Mouse (Mus musculus): Measurements from ENCODE around the gene Ahr. TPM values are rescaled to one million over a fixed set of nuclear protein-coding genes. Genes with fewer than 3 reads are reported as not detected.

The Ahr gene
- polyA plus RNA-seq, 1 experiment: 2.4 TPM

DNA sequence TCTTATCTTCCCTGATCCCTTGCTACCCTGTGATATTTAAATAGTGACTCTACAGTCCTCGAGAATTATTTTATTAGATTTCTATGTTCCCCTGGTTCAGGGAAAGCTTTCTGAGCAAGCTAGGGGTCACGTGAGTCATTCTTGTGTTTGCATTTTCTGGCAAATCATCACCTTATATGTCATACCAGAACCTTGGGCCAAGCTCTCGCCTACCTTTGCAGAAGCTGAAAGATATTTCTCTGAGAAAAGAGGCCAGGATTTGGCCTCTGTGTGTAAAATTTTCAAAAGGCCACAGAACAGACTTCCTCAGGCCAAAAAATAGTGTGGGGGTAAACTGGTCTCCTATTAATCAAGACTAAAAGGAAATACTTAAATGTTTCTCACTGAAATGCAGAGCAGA lies 19.2 kb downstream of the Ahr start:
- H3K4me3 ChIP-seq: no peak overlapping the region
- no peak overlapping the region for H3ac ChIP-seq (ENCODE audit: control insufficient read depth, insufficient read length)
- TF ChIP-seq TCF12 (IDR thresholded peaks at IDR 0.05; ENCODE audit: insufficient read depth, poor library complexity, severe bottlenecking): no peak
- no peak overlapping the region for H3K4me2 ChIP-seq (ENCODE audit: low read depth)
- H3K27me3 ChIP-seq (ENCODE audit: control insufficient read depth, insufficient read depth, insufficient read length): no peaks in the 10 kb centered on the region
- peaks cover 4% of the 10 kb centered on the region for H3K79me2 ChIP-seq (ENCODE audit: control insufficient read depth, insufficient read depth)
- peaks cover 29% of the 10 kb centered on the region for H3K36me3 ChIP-seq (ENCODE audit: control insufficient read depth, insufficient read depth)

DNA sequence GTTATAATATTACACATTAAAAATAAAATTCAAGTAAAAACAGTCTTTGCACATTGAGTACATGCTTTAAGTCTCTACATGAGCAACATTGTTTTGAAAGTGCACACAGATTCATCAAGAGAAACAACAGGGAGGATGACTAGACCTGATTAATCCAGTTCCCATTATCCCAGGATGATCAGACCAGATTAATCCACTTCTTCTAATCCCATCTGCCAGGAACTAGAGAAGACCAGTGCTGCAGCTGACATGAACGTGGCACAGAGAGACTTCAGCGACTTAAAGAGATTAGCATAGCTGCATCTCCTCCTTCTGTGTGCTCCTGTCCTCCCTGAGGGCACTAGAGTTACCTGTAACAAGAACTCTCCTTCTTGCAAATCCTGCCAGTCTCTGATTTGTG lies 20.2 kb downstream of the Ahr start:
- Histone ChIP-seq H3ac (ENCODE audit: control insufficient read depth, insufficient read length) (no peak overlapping the region), H3K36me3 (ENCODE audit: control insufficient read depth, insufficient read depth) (peaks cover 29% of the 10 kb centered on the region), H3K4me3 (no peak overlapping the region), H3K4me2 (ENCODE audit: low read depth) (no peak overlapping the region), H3K79me2 (ENCODE audit: control insufficient read depth, insufficient read depth) (peaks cover 4% of the 10 kb centered on the region), H3K27me3 (ENCODE audit: control insufficient read depth, insufficient read depth, insufficient read length) (no peaks in the 10 kb centered on the region)
- TF ChIP-seq MYOD1 (IDR thresholded peaks at IDR 0.05; ENCODE audit: control insufficient read depth in 1 of 3, insufficient read length in 2 of 3, low read depth in 2 of 3) (no peak), CEBPB (IDR thresholded peaks at IDR 0.05; ENCODE audit: insufficient read depth, poor library complexity, severe bottlenecking) (no peak), REST (IDR thresholded peaks at IDR 0.05; ENCODE audit: insufficient read depth, insufficient read length) (no peak), POLR2AphosphoS2 (IDR thresholded peaks at IDR 0.05; ENCODE audit: insufficient read length, low read depth) (no peak), TCF12 (IDR thresholded peaks at IDR 0.05; ENCODE audit: insufficient read depth, poor library complexity, severe bottlenecking) (no peak), MAX (IDR thresholded peaks at IDR 0.05; ENCODE audit: low read depth) (no peak), SRF (IDR thresholded peaks at IDR 0.05; ENCODE audit: control insufficient read depth, insufficient read length, low read depth) (no peak), TCF3 (IDR thresholded peaks at IDR 0.05; ENCODE audit: insufficient read length, low read depth) (no peak)

GRCm38 (mm10) chr12:35510711-35511110 lies 24.1 kb downstream of the Ahr start:
- Histone ChIP-seq H3K4me2 (ENCODE audit: low read depth) (no peak overlapping the region), H3K27me3 (ENCODE audit: control insufficient read depth, insufficient read depth, insufficient read length) (no peaks in the 10 kb centered on the region), H3K36me3 (ENCODE audit: control insufficient read depth, insufficient read depth) (peaks cover 34% of the 10 kb centered on the region), H3K79me2 (ENCODE audit: control insufficient read depth, insufficient read depth) (no peaks in the 10 kb centered on the region), H3K4me3 (no peak overlapping the region), H3ac (ENCODE audit: control insufficient read depth, insufficient read length) (no peak overlapping the region)
- TF ChIP-seq MYOD1 (IDR thresholded peaks at IDR 0.05; ENCODE audit: control insufficient read depth in 1 of 3, insufficient read length in 2 of 3, low read depth in 2 of 3) (peak in 2 of 3 experiments; percentile 55 to 57), MAX (IDR thresholded peaks at IDR 0.05; ENCODE audit: low read depth) (no peak), TCF12 (IDR thresholded peaks at IDR 0.05; ENCODE audit: insufficient read depth, poor library complexity, severe bottlenecking) (peak; percentile 21), USF1 (IDR thresholded peaks at IDR 0.05; ENCODE audit: low read depth) (no peak), CEBPB (IDR thresholded peaks at IDR 0.05; ENCODE audit: insufficient read depth, poor library complexity, severe bottlenecking) (no peak), SRF (IDR thresholded peaks at IDR 0.05; ENCODE audit: control insufficient read depth, insufficient read length, low read depth) (no peak), MYOG (IDR thresholded peaks at IDR 0.05; ENCODE audit: control insufficient read depth in 1 of 3, insufficient read depth in 1 of 3, insufficient read length in 2 of 3, low read depth in 2 of 3) (peak in 2 of 3 experiments; percentile 32 to 56), TCF3 (IDR thresholded peaks at IDR 0.05; ENCODE audit: insufficient read length, low read depth) (no peak), POLR2AphosphoS2 (IDR thresholded peaks at IDR 0.05; ENCODE audit: insufficient read length, low read depth) (no peak), REST (IDR thresholded peaks at IDR 0.05; ENCODE audit: insufficient read depth, insufficient read length) (no peak), E2F4 (IDR thresholded peaks at IDR 0.05; ENCODE audit: insufficient read depth) (no peak), POLR2A (IDR thresholded peaks at IDR 0.05; ENCODE audit: insufficient read length, low read depth) (no peak)

GRCm38 (mm10) chr12:35506383-35506782 lies 28.5 kb downstream of the Ahr start:
- Histone ChIP-seq H3ac (ENCODE audit: control insufficient read depth, insufficient read length) (no peak overlapping the region), H3K4me3 (no peak overlapping the region), H3K79me2 (ENCODE audit: control insufficient read depth, insufficient read depth) (no peaks in the 10 kb centered on the region), H3K4me2 (ENCODE audit: low read depth) (no peak overlapping the region), H3K27me3 (ENCODE audit: control insufficient read depth, insufficient read depth, insufficient read length) (no peaks in the 10 kb centered on the region), H3K36me3 (ENCODE audit: control insufficient read depth, insufficient read depth) (peaks cover 28% of the 10 kb centered on the region)
- TF ChIP-seq POLR2AphosphoS2 (IDR thresholded peaks at IDR 0.05; ENCODE audit: insufficient read length, low read depth): no peak
- TF ChIP-seq MAX (IDR thresholded peaks at IDR 0.05; ENCODE audit: low read depth): no peak
- TF ChIP-seq POLR2A (IDR thresholded peaks at IDR 0.05; ENCODE audit: insufficient read length, low read depth): no peak
- no peak for TF ChIP-seq TCF12 (IDR thresholded peaks at IDR 0.05; ENCODE audit: insufficient read depth, poor library complexity, severe bottlenecking)
- no peak for TF ChIP-seq SRF (IDR thresholded peaks at IDR 0.05; ENCODE audit: control insufficient read depth, insufficient read length, low read depth)
- no peak for TF ChIP-seq CEBPB (IDR thresholded peaks at IDR 0.05; ENCODE audit: insufficient read depth, poor library complexity, severe bottlenecking)
- TF ChIP-seq REST (IDR thresholded peaks at IDR 0.05; ENCODE audit: insufficient read depth, insufficient read length): no peak
- TF ChIP-seq USF1 (IDR thresholded peaks at IDR 0.05; ENCODE audit: low read depth): no peak
- TF ChIP-seq MYOD1 (IDR thresholded peaks at IDR 0.05; ENCODE audit: control insufficient read depth in 1 of 3, insufficient read length in 2 of 3, low read depth in 2 of 3): no peak
- TF ChIP-seq TCF3 (IDR thresholded peaks at IDR 0.05; ENCODE audit: insufficient read length, low read depth): no peak
- no peak for TF ChIP-seq E2F4 (IDR thresholded peaks at IDR 0.05; ENCODE audit: insufficient read depth)
- no peak for TF ChIP-seq MYOG (IDR thresholded peaks at IDR 0.05; ENCODE audit: control insufficient read depth in 1 of 3, insufficient read depth in 1 of 3, insufficient read length in 2 of 3, low read depth in 2 of 3)

GRCm38 (mm10) chr12:35504081-35504480 lies 30.8 kb downstream of the Ahr start:
- TF ChIP-seq SRF (IDR thresholded peaks at IDR 0.05; ENCODE audit: control insufficient read depth, insufficient read length, low read depth): no peak
- TF ChIP-seq TCF3 (IDR thresholded peaks at IDR 0.05; ENCODE audit: insufficient read length, low read depth): no peak
- TF ChIP-seq POLR2AphosphoS2 (IDR thresholded peaks at IDR 0.05; ENCODE audit: insufficient read length, low read depth): no peak
- no peak for TF ChIP-seq MYOD1 (IDR thresholded peaks at IDR 0.05; ENCODE audit: control insufficient read depth in 1 of 3, insufficient read length in 2 of 3, low read depth in 2 of 3)
- TF ChIP-seq MAX (IDR thresholded peaks at IDR 0.05; ENCODE audit: low read depth): no peak
- no peak for TF ChIP-seq TCF12 (IDR thresholded peaks at IDR 0.05; ENCODE audit: insufficient read depth, poor library complexity, severe bottlenecking)
- TF ChIP-seq POLR2A (IDR thresholded peaks at IDR 0.05; ENCODE audit: insufficient read length, low read depth): no peak
- no peak for TF ChIP-seq CEBPB (IDR thresholded peaks at IDR 0.05; ENCODE audit: insufficient read depth, poor library complexity, severe bottlenecking)
- TF ChIP-seq USF1 (IDR thresholded peaks at IDR 0.05; ENCODE audit: low read depth): no peak
- TF ChIP-seq E2F4 (IDR thresholded peaks at IDR 0.05; ENCODE audit: insufficient read depth): no peak
- TF ChIP-seq MYOG (IDR thresholded peaks at IDR 0.05; ENCODE audit: control insufficient read depth in 1 of 3, insufficient read depth in 1 of 3, insufficient read length in 2 of 3, low read depth in 2 of 3): no peak
- no peak for TF ChIP-seq REST (IDR thresholded peaks at IDR 0.05; ENCODE audit: insufficient read depth, insufficient read length)
- H3K79me2 ChIP-seq (ENCODE audit: control insufficient read depth, insufficient read depth): no peaks in the 10 kb centered on the region
- peaks cover 29% of the 10 kb centered on the region for H3K36me3 ChIP-seq (ENCODE audit: control insufficient read depth, insufficient read depth)
- no peaks in the 10 kb centered on the region for H3K27me3 ChIP-seq (ENCODE audit: control insufficient read depth, insufficient read depth, insufficient read length)
- no peak overlapping the region for H3ac ChIP-seq (ENCODE audit: control insufficient read depth, insufficient read length)
- no peak overlapping the region for H3K4me3 ChIP-seq
- no peak overlapping the region for H3K4me2 ChIP-seq (ENCODE audit: low read depth)
